Mouse (Mus musculus): ENCODE measurements at regions not wholly inside any gene's neighbourhood (a gene's known extent, or its start where the extent isn't known, plus 50 kb on each side); places are given as distances from the start of the nearest gene placed in this dataset.
A peak's percentile ranks its signal among the peaks of the same experiment; 100 is the strongest.

GRCm38 (mm10) chr10:117475086-117475945 is 95.5 kb upstream of the Cpsf6 start:
- 77% methylated on average over 13 of the region's 13 CpGs for whole genome bisulfite sequencing
- H3K27ac ChIP-seq (replicated peaks; ENCODE audit: low read depth, low read length): no peak overlapping the region

GRCm38 (mm10) chr10:117474351-117475085 is 94.7 kb upstream of the Cpsf6 start:
- 87% methylated on average over 4 of the region's 4 CpGs for WGBS
- peaks cover 9% of the 10 kb centered on the region for H3K4me1 ChIP-seq (ENCODE audit: control insufficient read depth, insufficient read depth, low read length)
- no peaks in the 10 kb centered on the region for H3K27me3 ChIP-seq (ENCODE audit: control insufficient read depth, insufficient read depth, low read length)
- ATAC-seq (ENCODE audit: low FRiP score, low read depth): no peak
- H3K4me2 ChIP-seq (replicated peaks; ENCODE audit: low read depth, low read length, severe bottlenecking): no peak overlapping the region
- no peak for TF ChIP-seq POLR2A (IDR thresholded peaks at IDR 0.05; ENCODE audit: borderline replicate concordance, extremely low read depth, insufficient read depth, insufficient read length)
- DNase-seq (ENCODE audit: low spot score): no peak
- 0 out of 2 replicates have a peak, but pooled peaks cover 3% of the 10 kb centered on the region for H3K9me3 ChIP-seq (ENCODE audit: control insufficient read depth, low read length)
- no peak overlapping the region for H3K27ac ChIP-seq (replicated peaks; ENCODE audit: low read depth, low read length)
- H3K4me3 ChIP-seq (replicated peaks; ENCODE audit: low read length): no peak overlapping the region
- H3K9ac ChIP-seq (ENCODE audit: low read depth, low read length, severe bottlenecking): no peak overlapping the region
- no peaks in the 10 kb centered on the region for H3K36me3 ChIP-seq (ENCODE audit: control insufficient read depth, insufficient read depth, low read length)

More at GRCm38 (mm10) chr10:117475086-117475945, 95.5 kb upstream of the Cpsf6 start:
- TF ChIP-seq POLR2A (IDR thresholded peaks at IDR 0.05; ENCODE audit: borderline replicate concordance, extremely low read depth, insufficient read depth, insufficient read length): no peak
- H3K27me3 ChIP-seq (ENCODE audit: control insufficient read depth, insufficient read depth, low read length): no peaks in the 10 kb centered on the region
- peaks cover 9% of the 10 kb centered on the region for H3K4me1 ChIP-seq (ENCODE audit: control insufficient read depth, insufficient read depth, low read length)
- H3K36me3 ChIP-seq (ENCODE audit: control insufficient read depth, insufficient read depth, low read length): no peaks in the 10 kb centered on the region
- H3K4me2 ChIP-seq (replicated peaks; ENCODE audit: low read depth, low read length, severe bottlenecking): no peak overlapping the region
- no peak overlapping the region for H3K9ac ChIP-seq (ENCODE audit: low read depth, low read length, severe bottlenecking)
- no peak overlapping the region for H3K4me3 ChIP-seq (replicated peaks; ENCODE audit: low read length)
- DNase-seq (ENCODE audit: low spot score) (no peak), ATAC-seq (ENCODE audit: low FRiP score, low read depth) (no peak)
- H3K9me3 ChIP-seq (ENCODE audit: control insufficient read depth, low read length): 0 out of 2 replicates have a peak, but pooled peaks cover 3% of the 10 kb centered on the region

GRCm38 (mm10) chr10:117473471-117473870 is 93.7 kb upstream of the Cpsf6 start:
- DNase-seq (ENCODE audit: low spot score): no peak
- WGBS: 89% methylated on average over 4 of the region's 4 CpGs
- H3K4me3 ChIP-seq (replicated peaks; ENCODE audit: low read length): no peak overlapping the region
- no peak overlapping the region for H3K4me2 ChIP-seq (replicated peaks; ENCODE audit: low read depth, low read length, severe bottlenecking)
- H3K27me3 ChIP-seq (ENCODE audit: control insufficient read depth, insufficient read depth, low read length): no peaks in the 10 kb centered on the region
- peaks cover 9% of the 10 kb centered on the region for H3K4me1 ChIP-seq (ENCODE audit: control insufficient read depth, insufficient read depth, low read length)
- no peak for TF ChIP-seq POLR2A (IDR thresholded peaks at IDR 0.05; ENCODE audit: borderline replicate concordance, extremely low read depth, insufficient read depth, insufficient read length)
- no peaks in the 10 kb centered on the region for H3K36me3 ChIP-seq (ENCODE audit: control insufficient read depth, insufficient read depth, low read length)
- H3K27ac ChIP-seq (replicated peaks; ENCODE audit: low read depth, low read length): no peak overlapping the region
- no peak overlapping the region for H3K9ac ChIP-seq (ENCODE audit: low read depth, low read length, severe bottlenecking)
- ATAC-seq (ENCODE audit: low FRiP score, low read depth): no peak
- H3K9me3 ChIP-seq (ENCODE audit: control insufficient read depth, low read length): 0 out of 2 replicates have a peak, but pooled peaks cover 3% of the 10 kb centered on the region

GRCm38 (mm10) chr10:117472568-117472930 is 92.7 kb upstream of the Cpsf6 start:
- Histone ChIP-seq H3K9ac (ENCODE audit: low read depth, low read length, severe bottlenecking) (no peak overlapping the region), H3K4me2 (replicated peaks; ENCODE audit: low read depth, low read length, severe bottlenecking) (no peak overlapping the region), H3K4me3 (replicated peaks; ENCODE audit: low read length) (no peak overlapping the region), H3K9me3 (ENCODE audit: control insufficient read depth, low read length) (0 out of 2 replicates have a peak, but pooled peaks cover 3% of the 10 kb centered on the region), H3K27me3 (ENCODE audit: control insufficient read depth, insufficient read depth, low read length) (no peaks in the 10 kb centered on the region), H3K4me1 (ENCODE audit: control insufficient read depth, insufficient read depth, low read length) (peaks cover 9% of the 10 kb centered on the region), H3K36me3 (ENCODE audit: control insufficient read depth, insufficient read depth, low read length) (no peaks in the 10 kb centered on the region), H3K27ac (replicated peaks; ENCODE audit: low read depth, low read length) (no peak overlapping the region)
- DNase-seq (ENCODE audit: low spot score) (no peak), ATAC-seq (ENCODE audit: low FRiP score, low read depth) (no peak)
- no peak for TF ChIP-seq POLR2A (IDR thresholded peaks at IDR 0.05; ENCODE audit: borderline replicate concordance, extremely low read depth, insufficient read depth, insufficient read length)
- WGBS: 81% methylated on average over 4 of the region's 4 CpGs

- peaks cover 9% of the 10 kb centered on the region for H3K4me1 ChIP-seq (ENCODE audit: control insufficient read depth, insufficient read depth, low read length)
- H3K9me3 ChIP-seq (ENCODE audit: control insufficient read depth, low read length): 0 out of 2 replicates have a peak, but pooled peaks cover 3% of the 10 kb centered on the region
- ATAC-seq (ENCODE audit: low FRiP score, low read depth): no peak
- peak; percentile 13 for DNase-seq (ENCODE audit: low spot score)
- no peak overlapping the region for H3K27ac ChIP-seq (replicated peaks; ENCODE audit: low read depth, low read length)
- no peaks in the 10 kb centered on the region for H3K36me3 ChIP-seq (ENCODE audit: control insufficient read depth, insufficient read depth, low read length)
- no peaks in the 10 kb centered on the region for H3K27me3 ChIP-seq (ENCODE audit: control insufficient read depth, insufficient read depth, low read length)
- TF ChIP-seq POLR2A (IDR thresholded peaks at IDR 0.05; ENCODE audit: borderline replicate concordance, extremely low read depth, insufficient read depth, insufficient read length): no peak
- no peak overlapping the region for H3K4me2 ChIP-seq (replicated peaks; ENCODE audit: low read depth, low read length, severe bottlenecking)
- no peak overlapping the region for H3K9ac ChIP-seq (ENCODE audit: low read depth, low read length, severe bottlenecking)
- 32% methylated on average over 11 of the region's 11 CpGs for WGBS
- no peak overlapping the region for H3K4me3 ChIP-seq (replicated peaks; ENCODE audit: low read length)
Measured at GRCm38 (mm10) chr10:117471818-117472567, 92.2 kb upstream of the Cpsf6 start.

All from limb, embryonic 14.5 days (tissue).